Mouse (Mus musculus): Measurements from ENCODE around the gene Pih1h3b. TPM values are rescaled to one million over a fixed set of nuclear protein-coding genes. Genes with fewer than 3 reads are reported as not detected.

Pih1h3b gene
- polyA plus RNA-seq (2015; fragmentation: Nextera tagmentation; extraction: Ambion mirVana) = not detected in 2 replicates

DNA sequence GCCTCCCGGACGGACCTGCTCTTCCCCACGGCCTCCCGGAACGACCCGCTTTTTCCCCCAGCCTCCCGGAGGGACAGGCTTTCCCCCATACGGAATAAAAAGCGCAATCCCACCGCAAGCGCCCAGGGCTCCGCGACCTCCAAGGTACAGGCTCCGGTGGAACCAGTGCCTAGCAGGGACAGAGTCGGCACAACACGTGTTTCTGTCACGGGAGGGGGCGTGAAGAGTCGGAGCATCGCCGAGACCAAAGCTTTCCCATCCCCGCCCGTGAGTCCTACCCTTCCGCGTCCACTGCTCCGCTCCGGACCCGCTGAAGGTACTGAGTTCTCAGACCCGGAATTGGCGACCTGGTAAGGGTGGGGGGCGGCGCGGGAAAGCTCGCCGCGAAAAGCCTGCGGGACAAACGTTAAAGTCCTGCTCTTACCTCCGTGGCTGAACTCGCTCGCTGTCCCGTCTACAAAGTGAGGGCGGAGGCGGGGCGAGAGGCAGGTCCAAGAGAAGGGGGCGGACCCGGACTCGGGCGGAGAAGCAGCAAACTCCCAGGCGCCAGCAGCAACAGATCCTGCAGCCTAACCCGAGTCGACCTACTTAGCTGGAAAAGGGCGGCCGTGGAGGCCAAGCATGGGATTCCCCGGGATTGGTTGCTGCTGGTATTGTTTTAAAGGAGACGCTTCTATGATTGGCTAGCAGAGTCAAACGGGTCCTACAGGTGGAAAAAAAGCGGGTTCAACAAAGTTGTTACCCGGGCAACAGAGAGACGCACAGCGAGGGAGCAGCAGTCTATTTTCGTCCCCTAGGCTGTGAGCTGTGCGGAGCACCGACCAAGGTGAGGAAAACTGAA, at the start of gene Pih1h3b, which contains the start of gene Nup62cl:
Gene Pih1h3b (plus strand): TSS at position 745 of the 841 bp plus-strand sequence.
Gene Nup62cl (minus strand): TSS at position 578 of the 841 bp plus-strand sequence.
- Histone ChIP-seq H3K4me3 (ENCODE audit: low read depth, low read length) (peak within 1 kb of the TSS; percentile 36), H3K9me3 (replicated peaks; ENCODE audit: control insufficient read depth, low read length, poor library complexity, severe bottlenecking) (peaks cover 7% of the 10 kb centered on the region; the same call in 1 of the 2 replicates), H3K4me2 (ENCODE audit: low read length) (peak within 1 kb of the TSS; percentile 54), H3K4me1 (ENCODE audit: control insufficient read depth, insufficient read depth, low read length) (no peaks in the 10 kb centered on the region), H3K27ac (ENCODE audit: low read length) (no peak within 1 kb of the TSS), H3K9ac (ENCODE audit: low read depth, low read length) (no peak within 1 kb of the TSS), H3K36me3 (ENCODE audit: control insufficient read depth, insufficient read depth, low read length) (no peaks in the 10 kb centered on the region), H3K27me3 (ENCODE audit: control insufficient read depth, insufficient read depth, low read depth, low read length) (peaks cover 18% of the 10 kb centered on the region)
- ATAC-seq = peak; percentile 68
- 18% methylated on average over 57 of the region's 64 CpGs for WGBS

- 19% methylated on average over 76 of the region's 90 CpGs for WGBS
- Histone ChIP-seq H3K4me1 (ENCODE audit: control insufficient read depth, insufficient read depth, low read length) (no peaks in the 10 kb centered on the region), H3K4me3 (ENCODE audit: low read depth, low read length) (peak overlapping the region; percentile 31), H3K4me2 (ENCODE audit: low read length) (peak overlapping the region; percentile 52), H3K9me3 (replicated peaks; ENCODE audit: control insufficient read depth, low read length, poor library complexity, severe bottlenecking) (peaks cover 7% of the 10 kb centered on the region; the same call in 1 of the 2 replicates), H3K27ac (ENCODE audit: low read length) (no peak overlapping the region), H3K36me3 (ENCODE audit: control insufficient read depth, insufficient read depth, low read length) (no peaks in the 10 kb centered on the region), H3K9ac (ENCODE audit: low read depth, low read length) (0 out of 2 replicates have a peak overlapping the region, but pooled peaks have one; percentile 10), H3K27me3 (ENCODE audit: control insufficient read depth, insufficient read depth, low read depth, low read length) (peaks cover 18% of the 10 kb centered on the region)
- ATAC-seq = 0 out of 2 replicates have a peak, but pooled peaks have one; percentile 45
Measured at GRCm38 (mm10) chrX:140060886-140061874, 1.5 kb upstream of the Pih1h3b start.

DNA sequence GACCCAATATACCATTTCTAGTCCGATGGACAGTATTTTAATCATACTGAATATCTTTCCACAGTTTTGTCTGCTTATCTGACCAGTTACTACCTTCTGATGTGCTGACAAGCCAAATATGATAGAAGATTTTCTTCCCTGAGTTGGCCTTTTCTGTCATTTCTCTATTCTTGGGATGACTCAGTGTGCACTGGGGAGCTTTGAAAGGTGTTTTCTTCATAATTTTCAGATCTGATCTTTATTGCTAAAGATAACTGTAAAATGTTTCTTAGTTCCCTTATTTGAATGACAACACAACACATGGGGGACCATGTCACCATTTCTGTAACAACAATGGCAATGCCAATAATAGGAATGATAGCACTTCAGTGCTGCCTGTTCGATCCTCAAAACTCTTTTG, 19.9 kb downstream of the Pih1h3b start:
- no peak for ATAC-seq
- H3K9ac ChIP-seq (ENCODE audit: low read depth, low read length) = no peak overlapping the region
- H3K4me1 ChIP-seq (ENCODE audit: control insufficient read depth, insufficient read depth, low read length) = no peaks in the 10 kb centered on the region
- no peaks in the 10 kb centered on the region for H3K9me3 ChIP-seq (replicated peaks; ENCODE audit: control insufficient read depth, low read length, poor library complexity, severe bottlenecking)
- H3K4me3 ChIP-seq (ENCODE audit: low read depth, low read length) = no peak overlapping the region
- no peak overlapping the region for H3K27ac ChIP-seq (ENCODE audit: low read length)
- H3K27me3 ChIP-seq (ENCODE audit: control insufficient read depth, insufficient read depth, low read depth, low read length) = no peaks in the 10 kb centered on the region
- H3K36me3 ChIP-seq (ENCODE audit: control insufficient read depth, insufficient read depth, low read length) = no peaks in the 10 kb centered on the region
- WGBS = 92% methylated on average over 2 of the region's 2 CpGs
- no peak overlapping the region for H3K4me2 ChIP-seq (ENCODE audit: low read length)

GRCm38 (mm10) chrX:140094066-140094465, 31.4 kb downstream of the Pih1h3b start:
- peaks cover 3% of the 10 kb centered on the region; the same call in 1 of the 2 replicates for H3K27me3 ChIP-seq (ENCODE audit: control insufficient read depth, insufficient read depth, low read depth, low read length)
- H3K36me3 ChIP-seq (ENCODE audit: control insufficient read depth, insufficient read depth, low read length) = no peaks in the 10 kb centered on the region
- H3K4me3 ChIP-seq (ENCODE audit: low read depth, low read length) = no peak overlapping the region
- H3K4me2 ChIP-seq (ENCODE audit: low read length) = no peak overlapping the region
- ATAC-seq = no peak
- no peak overlapping the region for H3K9ac ChIP-seq (ENCODE audit: low read depth, low read length)
- no peak overlapping the region for H3K27ac ChIP-seq (ENCODE audit: low read length)
- no peaks in the 10 kb centered on the region for H3K9me3 ChIP-seq (replicated peaks; ENCODE audit: control insufficient read depth, low read length, poor library complexity, severe bottlenecking)
- 68% methylated on average over 2 of the region's 2 CpGs for WGBS
- H3K4me1 ChIP-seq (ENCODE audit: control insufficient read depth, insufficient read depth, low read length) = no peaks in the 10 kb centered on the region

Other genes with a start within 250 kb of the Pih1h3b start
- 3.3 and 3.4 TPM in 2 replicates for gene Morc4, start 191.2 kb upstream of the Pih1h3b start, polyA plus RNA-seq (2015; fragmentation: Nextera tagmentation; extraction: Ambion mirVana)
- 5.0 TPM in 2 replicates for gene Rbm41, start 64.3 kb upstream of the Pih1h3b start, polyA plus RNA-seq (2015; fragmentation: Nextera tagmentation; extraction: Ambion mirVana)
- 3.1 and 4.9 TPM in 2 replicates for gene Nup62cl, start 167 bp upstream of the Pih1h3b start, polyA plus RNA-seq (2015; fragmentation: Nextera tagmentation; extraction: Ambion mirVana)